Mouse (Mus musculus): ENCODE results near the gene 1700011L22Rik. TPM values are rescaled to one million over a fixed set of nuclear protein-coding genes. Genes with fewer than 3 reads are reported as not detected.

The 1700011L22Rik gene
- polyA plus RNA-seq, 1 experiment: not detected

DNA sequence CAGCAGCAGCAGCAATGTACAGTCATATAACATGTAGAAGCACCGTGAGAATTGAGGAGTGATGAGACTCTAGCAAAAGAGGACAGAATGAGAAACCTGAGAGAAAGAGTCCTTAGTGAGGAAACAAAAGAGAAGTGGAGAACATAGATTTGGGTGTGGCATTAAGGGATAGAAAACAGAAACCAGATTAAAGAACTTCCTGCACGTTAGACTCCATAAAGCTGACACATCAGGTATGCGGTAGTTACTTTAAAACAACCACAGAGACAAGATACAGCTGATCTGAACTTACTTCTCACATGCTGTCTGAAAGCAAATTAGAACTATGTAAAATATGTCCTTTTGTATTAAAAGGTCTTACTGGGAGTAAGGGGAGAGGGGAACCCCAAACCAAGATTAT, 38.1 kb upstream of the 1700011L22Rik start:
- Histone ChIP-seq H3K27ac (ENCODE audit: insufficient read depth, low read length) (peak overlapping the region; percentile 81), H3K4me1 (ENCODE audit: control insufficient read depth, insufficient read depth, low read length) (peaks cover 8% of the 10 kb centered on the region), H3K4me3 (ENCODE audit: insufficient read depth, low read length) (no peak overlapping the region)
- TF ChIP-seq POLR2A (IDR thresholded peaks at IDR 0.05; ENCODE audit: low read depth, low read length): no peak
- no peak for TF ChIP-seq CTCF (IDR thresholded peaks at IDR 0.05; ENCODE audit: borderline replicate concordance, insufficient read depth, low read length)

GRCm38 (mm10) chr8:79284626-79285025, 36.3 kb upstream of the 1700011L22Rik start:
- peaks cover 13% of the 10 kb centered on the region for H3K4me1 ChIP-seq (ENCODE audit: control insufficient read depth, insufficient read depth, low read length)
- no peak overlapping the region for H3K4me3 ChIP-seq (ENCODE audit: insufficient read depth, low read length)
- no peak for TF ChIP-seq CTCF (IDR thresholded peaks at IDR 0.05; ENCODE audit: borderline replicate concordance, insufficient read depth, low read length)
- TF ChIP-seq POLR2A (IDR thresholded peaks at IDR 0.05; ENCODE audit: low read depth, low read length): no peak
- H3K27ac ChIP-seq (ENCODE audit: insufficient read depth, low read length): no peak overlapping the region

DNA sequence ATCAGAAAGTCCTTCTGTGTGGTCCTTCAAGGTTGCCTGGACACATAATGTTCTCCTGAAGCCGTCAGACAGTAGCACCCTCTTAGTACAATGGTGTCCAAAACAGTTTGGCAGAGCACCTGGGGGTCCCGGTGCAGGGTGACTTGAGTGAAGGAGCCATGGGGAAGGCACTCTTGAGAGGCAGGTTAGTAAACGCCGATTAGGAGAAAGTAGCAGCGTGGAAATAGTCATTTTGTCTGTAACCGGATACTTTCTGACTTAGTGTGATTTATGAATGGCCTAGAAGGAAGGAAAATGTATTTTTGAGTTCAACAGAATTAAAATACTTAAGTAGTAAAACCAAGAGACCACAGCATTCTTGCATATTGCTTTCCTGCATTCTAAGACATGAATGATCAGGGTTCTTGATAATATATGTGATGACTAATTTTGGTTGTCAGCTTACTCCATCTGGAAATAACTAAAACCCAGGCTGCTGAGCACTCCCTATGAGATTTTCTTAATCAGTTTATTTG, 33.1 kb upstream of the 1700011L22Rik start:
- TF ChIP-seq POLR2A (IDR thresholded peaks at IDR 0.05; ENCODE audit: low read depth, low read length) (no peak), CTCF (IDR thresholded peaks at IDR 0.05; ENCODE audit: borderline replicate concordance, insufficient read depth, low read length) (no peak)
- Histone ChIP-seq H3K4me1 (ENCODE audit: control insufficient read depth, insufficient read depth, low read length) (0 out of 2 replicates have a peak, but pooled peaks cover 9% of the 10 kb centered on the region), H3K4me3 (ENCODE audit: insufficient read depth, low read length) (no peak overlapping the region), H3K27ac (ENCODE audit: insufficient read depth, low read length) (peak overlapping the region; percentile 72)

GRCm38 (mm10) chr8:79277264-79277870, 29.0 kb upstream of the 1700011L22Rik start:
- Histone ChIP-seq H3K4me3 (ENCODE audit: insufficient read depth, low read length) (no peak overlapping the region), H3K4me1 (ENCODE audit: control insufficient read depth, insufficient read depth, low read length) (0 out of 2 replicates have a peak, but pooled peaks cover 9% of the 10 kb centered on the region), H3K27ac (ENCODE audit: insufficient read depth, low read length) (no peak overlapping the region)
- no peak for TF ChIP-seq CTCF (IDR thresholded peaks at IDR 0.05; ENCODE audit: borderline replicate concordance, insufficient read depth, low read length)
- no peak for TF ChIP-seq POLR2A (IDR thresholded peaks at IDR 0.05; ENCODE audit: low read depth, low read length)

GRCm38 (mm10) chr8:79274940-79275339, 26.6 kb upstream of the 1700011L22Rik start:
- no peak for TF ChIP-seq POLR2A (IDR thresholded peaks at IDR 0.05; ENCODE audit: low read depth, low read length)
- H3K27ac ChIP-seq (ENCODE audit: insufficient read depth, low read length): no peak overlapping the region
- H3K4me1 ChIP-seq (ENCODE audit: control insufficient read depth, insufficient read depth, low read length): no peaks in the 10 kb centered on the region
- no peak overlapping the region for H3K4me3 ChIP-seq (ENCODE audit: insufficient read depth, low read length)

- Histone ChIP-seq H3K4me1 (ENCODE audit: control insufficient read depth, insufficient read depth, low read length) (no peaks in the 10 kb centered on the region), H3K4me3 (ENCODE audit: insufficient read depth, low read length) (no peak overlapping the region), H3K27ac (ENCODE audit: insufficient read depth, low read length) (no peak overlapping the region)
- no peak for TF ChIP-seq CTCF (IDR thresholded peaks at IDR 0.05; ENCODE audit: borderline replicate concordance, insufficient read depth, low read length)
- no peak for TF ChIP-seq POLR2A (IDR thresholded peaks at IDR 0.05; ENCODE audit: low read depth, low read length)
Observed at GRCm38 (mm10) chr8:79273776-79274175, 25.4 kb upstream of the 1700011L22Rik start.

DNA sequence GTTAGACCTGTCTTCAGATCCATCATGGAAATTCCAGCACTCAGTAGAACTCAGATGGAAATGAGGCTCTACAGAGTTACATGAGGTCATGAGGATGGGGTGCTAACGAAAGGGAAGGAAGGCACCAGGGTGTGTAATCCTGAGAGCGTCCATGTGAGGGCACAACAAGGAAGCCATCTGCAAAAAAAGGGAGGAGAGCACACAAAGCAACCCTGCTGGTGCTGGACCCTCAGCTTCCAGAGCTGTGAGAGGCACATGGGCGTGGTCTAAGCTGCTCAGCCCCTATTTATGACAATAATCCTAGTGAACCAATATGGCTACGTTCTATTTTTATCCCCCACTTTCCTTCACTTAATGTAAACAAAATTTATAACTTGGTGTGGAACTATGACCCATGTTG, 24.3 kb upstream of the 1700011L22Rik start:
- H3K27ac ChIP-seq (ENCODE audit: insufficient read depth, low read length): no peak overlapping the region
- no peak overlapping the region for H3K4me3 ChIP-seq (ENCODE audit: insufficient read depth, low read length)
- no peak for TF ChIP-seq POLR2A (IDR thresholded peaks at IDR 0.05; ENCODE audit: low read depth, low read length)
- TF ChIP-seq CTCF (IDR thresholded peaks at IDR 0.05; ENCODE audit: borderline replicate concordance, insufficient read depth, low read length): no peak
- H3K4me1 ChIP-seq (ENCODE audit: control insufficient read depth, insufficient read depth, low read length): no peaks in the 10 kb centered on the region

DNA sequence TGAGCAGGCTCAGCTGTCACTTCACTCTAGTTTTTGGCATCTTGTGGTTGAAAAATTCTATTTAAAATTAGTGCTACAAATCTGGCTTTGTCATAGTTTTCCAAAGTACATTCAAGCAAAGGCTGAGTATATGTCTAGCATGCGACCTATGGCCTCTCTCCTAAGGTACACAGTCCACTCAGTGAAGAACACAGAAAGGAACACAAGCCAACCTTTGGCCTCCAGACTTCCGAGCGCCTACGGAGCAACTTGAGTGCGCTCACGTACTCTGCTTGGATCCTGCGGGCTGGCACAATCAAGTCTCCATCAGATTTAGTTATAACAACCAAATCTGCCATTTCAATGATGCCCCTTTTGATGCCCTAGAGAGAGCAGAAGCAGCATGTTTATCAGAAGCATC, 20.6 kb upstream of the 1700011L22Rik start:
- TF ChIP-seq POLR2A (IDR thresholded peaks at IDR 0.05; ENCODE audit: low read depth, low read length): no peak
- TF ChIP-seq CTCF (IDR thresholded peaks at IDR 0.05; ENCODE audit: borderline replicate concordance, insufficient read depth, low read length): no peak
- no peak overlapping the region for H3K4me3 ChIP-seq (ENCODE audit: insufficient read depth, low read length)
- no peaks in the 10 kb centered on the region for H3K4me1 ChIP-seq (ENCODE audit: control insufficient read depth, insufficient read depth, low read length)
- H3K27ac ChIP-seq (ENCODE audit: insufficient read depth, low read length): no peak overlapping the region

- H3K27ac ChIP-seq (ENCODE audit: insufficient read depth, low read length): no peak overlapping the region
- no peaks in the 10 kb centered on the region for H3K4me1 ChIP-seq (ENCODE audit: control insufficient read depth, insufficient read depth, low read length)
- H3K4me3 ChIP-seq (ENCODE audit: insufficient read depth, low read length): no peak overlapping the region
- no peak for TF ChIP-seq POLR2A (IDR thresholded peaks at IDR 0.05; ENCODE audit: low read depth, low read length)
- TF ChIP-seq CTCF (IDR thresholded peaks at IDR 0.05; ENCODE audit: borderline replicate concordance, insufficient read depth, low read length): no peak
Observed at GRCm38 (mm10) chr8:79261920-79262319, 13.6 kb upstream of the 1700011L22Rik start.

- no peak overlapping the region for H3K27ac ChIP-seq (ENCODE audit: insufficient read depth, low read length)
- TF ChIP-seq POLR2A (IDR thresholded peaks at IDR 0.05; ENCODE audit: low read depth, low read length) (no peak), CTCF (IDR thresholded peaks at IDR 0.05; ENCODE audit: borderline replicate concordance, insufficient read depth, low read length) (no peak)
- H3K4me3 ChIP-seq (ENCODE audit: insufficient read depth, low read length): no peak overlapping the region
- H3K4me1 ChIP-seq (ENCODE audit: control insufficient read depth, insufficient read depth, low read length): peaks cover 7% of the 10 kb centered on the region; the same call in 1 of the 2 replicates
Observed at GRCm38 (mm10) chr8:79256076-79256705, 7.8 kb upstream of the 1700011L22Rik start.
